Mouse (Mus musculus): ENCODE results near the gene Zfpl1. TPM values are rescaled to one million over a fixed set of nuclear protein-coding genes. Genes with fewer than 3 reads are reported as not detected.

Gene Zfpl1
- polyA plus RNA-seq, 1 experiment = 20.5 TPM

Other genes with a start within 250 kb of the Zfpl1 start
- gene Frmd8, start 209.7 kb downstream of the Zfpl1 start, polyA plus RNA-seq (2012; ENCODE audit: insufficient read depth, insufficient read length, missing spikeins) = 6.6 and 7.0 TPM in 2 replicates
- gene Slc25a45, start 207.1 kb downstream of the Zfpl1 start, polyA plus RNA-seq (2012; ENCODE audit: insufficient read depth, insufficient read length, missing spikeins) = 2.3 and 2.4 TPM in 2 replicates
- not detected in 2 replicates for gene Tigd3, start 190.8 kb downstream of the Zfpl1 start, polyA plus RNA-seq (2012; ENCODE audit: insufficient read depth, insufficient read length, missing spikeins)
- gene Dpf2, start 171.9 kb downstream of the Zfpl1 start, polyA plus RNA-seq (2012; ENCODE audit: insufficient read depth, insufficient read length, missing spikeins) = 22.6 and 36.6 TPM in 2 replicates
- 4.0 and 5.4 TPM in 2 replicates for gene Cdc42ep2, start 160.1 kb downstream of the Zfpl1 start, polyA plus RNA-seq (2012; ENCODE audit: insufficient read depth, insufficient read length, missing spikeins)
- gene Pola2, start 120.8 kb downstream of the Zfpl1 start, polyA plus RNA-seq (2012; ENCODE audit: insufficient read depth, insufficient read length, missing spikeins) = 6.5 and 7.0 TPM in 2 replicates
- gene Slc22a20, start 98.8 kb downstream of the Zfpl1 start, polyA plus RNA-seq (2012; ENCODE audit: insufficient read depth, insufficient read length, missing spikeins) = not detected in 2 replicates
- gene Capn1, start 69.1 kb downstream of the Zfpl1 start, polyA plus RNA-seq (2012; ENCODE audit: insufficient read depth, insufficient read length, missing spikeins) = 14.2 and 15.9 TPM in 2 replicates
- 14.8 and 17.4 TPM in 2 replicates for gene Syvn1, start 38.4 kb downstream of the Zfpl1 start, polyA plus RNA-seq (2012; ENCODE audit: insufficient read depth, insufficient read length, missing spikeins)
- gene Mrpl49, start 27.2 kb downstream of the Zfpl1 start, polyA plus RNA-seq (2012; ENCODE audit: insufficient read depth, insufficient read length, missing spikeins) = 53.6 and 56.4 TPM in 2 replicates
- gene Fau, start 27.1 kb downstream of the Zfpl1 start, polyA plus RNA-seq (2012; ENCODE audit: insufficient read depth, insufficient read length, missing spikeins) = 701 and 753 TPM in 2 replicates
- 9.8 and 11.3 TPM in 2 replicates for gene Znhit2, start 23.8 kb downstream of the Zfpl1 start, polyA plus RNA-seq (2012; ENCODE audit: insufficient read depth, insufficient read length, missing spikeins)
- gene Tm7sf2, start 16.6 kb downstream of the Zfpl1 start, polyA plus RNA-seq (2012; ENCODE audit: insufficient read depth, insufficient read length, missing spikeins) = 7.3 and 15.5 TPM in 2 replicates
- 25.0 and 25.8 TPM in 2 replicates for gene Vps51, start 7.7 kb downstream of the Zfpl1 start, polyA plus RNA-seq (2012; ENCODE audit: insufficient read depth, insufficient read length, missing spikeins)
- gene Tmem262, start 4.9 kb downstream of the Zfpl1 start, polyA plus RNA-seq (2012; ENCODE audit: insufficient read depth, insufficient read length, missing spikeins) = not detected in 2 replicates
- gene Gm28374, start 2.7 kb downstream of the Zfpl1 start, polyA plus RNA-seq (2012; ENCODE audit: insufficient read depth, insufficient read length, missing spikeins) = not detected in 2 replicates
- gene Cdca5, start within 50 bp of the Zfpl1 start, polyA plus RNA-seq (2012; ENCODE audit: insufficient read depth, insufficient read length, missing spikeins) = not detected in 2 replicates
- gene AC131692.1, start 9.5 kb upstream of the Zfpl1 start, polyA plus RNA-seq (2012; ENCODE audit: insufficient read depth, insufficient read length, missing spikeins) = not detected in 2 replicates
- not detected in 2 replicates for gene Naaladl1, start 20.8 kb upstream of the Zfpl1 start, polyA plus RNA-seq (2012; ENCODE audit: insufficient read depth, insufficient read length, missing spikeins)
- 5.7 and 6.8 TPM in 2 replicates for gene Sac3d1, start 33.7 kb upstream of the Zfpl1 start, polyA plus RNA-seq (2012; ENCODE audit: insufficient read depth, insufficient read length, missing spikeins)
- 13.3 and 13.6 TPM in 2 replicates for gene Snx15, start 43.3 kb upstream of the Zfpl1 start, polyA plus RNA-seq (2012; ENCODE audit: insufficient read depth, insufficient read length, missing spikeins)
- 1.2 TPM in 1 of 2 replicates, not detected in the other for gene Batf2, start 56.0 kb upstream of the Zfpl1 start, polyA plus RNA-seq (2012; ENCODE audit: insufficient read depth, insufficient read length, missing spikeins)
- gene Arl2, start 56.6 kb upstream of the Zfpl1 start, polyA plus RNA-seq (2012; ENCODE audit: insufficient read depth, insufficient read length, missing spikeins) = 45.8 and 62.3 TPM in 2 replicates
- not detected in 2 replicates for gene Majin, start 99.4 kb upstream of the Zfpl1 start, polyA plus RNA-seq (2012; ENCODE audit: insufficient read depth, insufficient read length, missing spikeins)
- not detected in 2 replicates for gene Gpha2, start 141.4 kb upstream of the Zfpl1 start, polyA plus RNA-seq (2012; ENCODE audit: insufficient read depth, insufficient read length, missing spikeins)
- gene Ppp2r5b, start 150.9 kb upstream of the Zfpl1 start, polyA plus RNA-seq (2012; ENCODE audit: insufficient read depth, insufficient read length, missing spikeins) = 33.0 and 41.3 TPM in 2 replicates
- gene Atg2a, start 156.7 kb upstream of the Zfpl1 start, polyA plus RNA-seq (2012; ENCODE audit: insufficient read depth, insufficient read length, missing spikeins) = 9.6 and 9.9 TPM in 2 replicates
- gene Ehd1, start 191.8 kb upstream of the Zfpl1 start, polyA plus RNA-seq (2012; ENCODE audit: insufficient read depth, insufficient read length, missing spikeins) = 39.6 and 42.8 TPM in 2 replicates
- gene Cdc42bpg, start 221.5 kb upstream of the Zfpl1 start, polyA plus RNA-seq (2012; ENCODE audit: insufficient read depth, insufficient read length, missing spikeins) = 2.5 and 2.8 TPM in 2 replicates

Measured in brown adipose tissue, adult 24 weeks (tissue).